Mouse (Mus musculus) cerebellum, adult 18-20 months (tissue): ENCODE data around the gene Sox1.

ENCODE experiments used
- DNase-seq, 2 experiments: peaks; one replicate each; pipeline ENCODE4 v3.0.0; 2021

Gene Sox1

GRCm38 (mm10) chr8:12389801-12390639 is 5.1 kb upstream of the Sox1 start:
- DNase-seq = no peak

- DNase-seq = no peak
Observed at GRCm38 (mm10) chr8:12390640-12391365, 4.3 kb upstream of the Sox1 start.

GRCm38 (mm10) chr8:12391366-12392250 is 3.5 kb upstream of the Sox1 start:
- no peak for DNase-seq

- no peak for DNase-seq
Observed at GRCm38 (mm10) chr8:12392801-12393200, 2.3 kb upstream of the Sox1 start.

- no peak for DNase-seq
Observed at GRCm38 (mm10) chr8:12394385-12395000, 602 bp upstream of the Sox1 start.

- no peak for DNase-seq
Observed at GRCm38 (mm10) chr8:12396501-12397345, 1.6 kb downstream of the Sox1 start.

- no peak for DNase-seq
Observed at GRCm38 (mm10) chr8:12397346-12397925, 2.3 kb downstream of the Sox1 start.

GRCm38 (mm10) chr8:12398011-12398945 is 3.2 kb downstream of the Sox1 start:
- DNase-seq = no peak

GRCm38 (mm10) chr8:12399421-12400205 is 4.5 kb downstream of the Sox1 start:
- no peak for DNase-seq

GRCm38 (mm10) chr8:12400611-12401390 is 5.7 kb downstream of the Sox1 start:
- peak; percentile 10 to 20 for DNase-seq

- DNase-seq = no peak
Observed at GRCm38 (mm10) chr8:12401391-12402270, 6.5 kb downstream of the Sox1 start.

GRCm38 (mm10) chr8:12402709-12403108 is 7.6 kb downstream of the Sox1 start:
- no peak for DNase-seq

- DNase-seq = no peak
Observed at GRCm38 (mm10) chr8:12408020-12408419, 12.9 kb downstream of the Sox1 start.

GRCm38 (mm10) chr8:12409976-12410375 is 14.9 kb downstream of the Sox1 start:
- no peak for DNase-seq

- no peak for DNase-seq
Observed at GRCm38 (mm10) chr8:12417056-12417455, 22.0 kb downstream of the Sox1 start.

GRCm38 (mm10) chr8:12420537-12420936 is 25.4 kb downstream of the Sox1 start:
- DNase-seq = no peak

- no peak for DNase-seq
Observed at GRCm38 (mm10) chr8:12425906-12426305, 30.8 kb downstream of the Sox1 start.
